Mouse (Mus musculus): ENCODE data around the gene Rgs3.

The Rgs3 gene

DNA sequence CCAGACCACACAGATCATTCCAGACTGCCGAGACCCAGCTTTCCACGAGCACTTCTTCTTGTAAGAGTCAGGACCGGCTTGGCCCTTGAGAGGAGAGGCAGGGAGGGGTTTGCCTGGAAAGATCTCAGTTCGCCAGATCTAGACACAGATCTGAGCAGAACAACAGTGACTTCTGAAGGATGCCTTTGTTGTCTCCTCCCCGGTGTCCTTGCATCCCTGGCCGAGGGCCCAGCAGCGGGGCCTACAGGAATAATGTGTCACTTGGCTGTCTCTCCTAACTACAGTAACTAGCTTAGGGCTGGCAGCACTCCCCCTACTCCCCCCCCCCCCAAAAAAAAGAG, 46.9 kb downstream of the Rgs3 start:
- DNase-seq (ENCODE audit: low read depth), result no peak

DNA sequence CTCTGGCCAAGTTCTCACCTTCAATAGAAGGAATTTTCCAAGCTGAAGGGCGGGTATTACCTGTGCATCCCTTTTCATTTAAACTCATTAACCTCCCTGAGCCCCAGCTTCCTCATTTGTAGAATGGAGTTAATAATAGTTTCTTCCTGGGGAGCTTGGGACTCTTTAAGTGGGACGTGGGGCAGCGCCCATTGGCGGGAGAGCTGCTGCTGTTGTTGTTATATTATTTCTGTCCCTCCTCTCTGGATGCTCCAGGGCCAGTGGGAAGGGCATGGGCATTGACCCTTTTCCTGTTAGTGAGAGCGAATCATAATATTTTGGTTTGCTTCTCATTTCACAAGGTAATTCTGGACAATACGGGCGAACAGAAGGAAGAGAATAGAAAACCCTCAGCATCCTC, 47.3 kb downstream of the Rgs3 start:
- DNase-seq (ENCODE audit: low read depth), result no peak

DNA sequence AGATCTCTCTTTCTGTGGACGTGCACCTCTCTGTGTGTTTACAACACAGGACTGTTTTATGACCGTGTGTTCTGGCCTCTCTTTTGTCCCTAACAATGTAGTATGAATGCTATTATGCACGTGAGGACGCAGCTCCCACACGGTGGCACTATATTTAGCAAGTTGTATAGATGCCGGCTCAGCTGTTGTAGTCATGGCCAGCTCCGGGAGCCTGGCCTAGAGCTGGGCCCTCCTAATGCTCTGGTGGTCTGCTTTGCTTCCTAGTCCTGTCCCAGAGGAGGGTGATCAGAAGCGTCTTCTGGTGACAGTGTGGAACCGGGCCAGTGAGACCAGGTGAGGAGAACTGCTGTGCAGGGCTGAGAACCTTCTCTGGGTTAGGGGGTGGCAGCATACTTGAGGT, 47.7 kb downstream of the Rgs3 start:
- peak; percentile 43 for DNase-seq (ENCODE audit: low read depth)

DNA sequence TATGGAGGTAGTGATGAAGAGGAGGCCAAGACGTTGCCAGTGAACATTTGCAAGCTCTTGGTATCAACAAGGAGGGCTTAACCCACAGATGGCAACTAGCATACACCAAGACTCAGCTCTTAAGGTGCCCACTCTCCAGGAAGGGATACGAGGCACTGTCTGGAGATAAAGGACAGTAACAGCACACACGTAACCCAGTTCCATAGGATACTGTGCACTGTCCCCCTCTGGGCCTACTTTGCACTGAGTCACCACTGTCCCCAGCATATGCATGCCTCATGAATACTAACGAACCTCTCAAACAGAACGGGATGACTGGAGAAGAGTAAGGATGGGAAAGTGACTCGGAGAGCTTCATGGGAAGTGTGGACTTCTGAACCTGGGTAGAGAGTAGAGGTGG, 48.2 kb downstream of the Rgs3 start:
- DNase-seq (ENCODE audit: low read depth), result no peak

- no peak for DNase-seq (ENCODE audit: low read depth)
Observed at GRCm38 (mm10) chr4:62609333-62609732, 49.7 kb downstream of the Rgs3 start.

GRCm38 (mm10) chr4:62610142-62610675, 50.6 kb downstream of the Rgs3 start:
- no peak for DNase-seq (ENCODE audit: low read depth)

DNA sequence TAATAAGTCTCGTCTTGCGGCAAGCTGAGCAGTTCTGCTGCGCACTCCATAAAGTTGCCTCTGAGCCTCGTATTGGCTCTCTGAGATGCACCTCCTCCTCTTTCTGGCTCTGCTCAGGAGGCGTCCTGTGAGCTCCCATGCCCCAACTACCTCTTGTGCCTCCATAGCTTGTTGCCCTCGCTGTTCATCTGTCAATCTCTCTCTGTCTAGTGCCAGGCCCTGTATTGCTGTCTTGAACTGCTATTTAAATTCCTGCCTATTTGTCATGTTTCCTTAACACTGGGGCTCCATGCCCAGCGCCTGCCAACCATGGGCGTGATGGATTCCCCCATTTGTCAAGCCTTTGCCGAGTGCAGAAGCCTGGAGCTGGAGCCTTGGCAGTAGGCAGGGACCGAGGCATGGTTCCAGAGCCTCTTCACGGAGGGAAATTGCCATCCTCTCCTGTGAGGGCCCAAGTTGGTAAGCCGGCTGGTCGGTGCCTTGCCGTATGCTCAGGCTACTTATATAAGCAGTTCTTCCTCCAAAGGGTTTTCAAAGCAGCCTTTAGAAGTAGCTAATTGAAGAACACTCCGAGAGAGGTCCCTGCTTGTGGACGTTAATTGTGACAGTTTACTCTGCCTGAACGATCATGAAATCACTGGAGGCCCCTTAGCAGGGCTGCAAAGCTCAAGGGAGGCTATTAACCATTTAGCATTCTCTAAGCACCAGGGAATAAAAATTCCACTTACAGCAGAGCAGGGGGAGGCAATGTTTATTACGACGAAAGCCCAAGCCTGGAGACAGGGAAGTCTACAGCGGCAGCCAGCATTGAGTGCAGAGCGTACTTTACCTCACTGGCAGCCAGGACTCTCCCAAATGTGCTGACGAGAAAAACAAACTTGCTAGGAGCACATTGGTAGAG, 53.2 kb downstream of the Rgs3 start:
- DNase-seq (ENCODE audit: low read depth), result no peak

- no peak for DNase-seq (ENCODE audit: low read depth)
Observed at GRCm38 (mm10) chr4:62613646-62614365, 54.2 kb downstream of the Rgs3 start.

- DNase-seq (ENCODE audit: low read depth), result no peak
Observed at GRCm38 (mm10) chr4:62617856-62618440, 58.3 kb downstream of the Rgs3 start.

DNA sequence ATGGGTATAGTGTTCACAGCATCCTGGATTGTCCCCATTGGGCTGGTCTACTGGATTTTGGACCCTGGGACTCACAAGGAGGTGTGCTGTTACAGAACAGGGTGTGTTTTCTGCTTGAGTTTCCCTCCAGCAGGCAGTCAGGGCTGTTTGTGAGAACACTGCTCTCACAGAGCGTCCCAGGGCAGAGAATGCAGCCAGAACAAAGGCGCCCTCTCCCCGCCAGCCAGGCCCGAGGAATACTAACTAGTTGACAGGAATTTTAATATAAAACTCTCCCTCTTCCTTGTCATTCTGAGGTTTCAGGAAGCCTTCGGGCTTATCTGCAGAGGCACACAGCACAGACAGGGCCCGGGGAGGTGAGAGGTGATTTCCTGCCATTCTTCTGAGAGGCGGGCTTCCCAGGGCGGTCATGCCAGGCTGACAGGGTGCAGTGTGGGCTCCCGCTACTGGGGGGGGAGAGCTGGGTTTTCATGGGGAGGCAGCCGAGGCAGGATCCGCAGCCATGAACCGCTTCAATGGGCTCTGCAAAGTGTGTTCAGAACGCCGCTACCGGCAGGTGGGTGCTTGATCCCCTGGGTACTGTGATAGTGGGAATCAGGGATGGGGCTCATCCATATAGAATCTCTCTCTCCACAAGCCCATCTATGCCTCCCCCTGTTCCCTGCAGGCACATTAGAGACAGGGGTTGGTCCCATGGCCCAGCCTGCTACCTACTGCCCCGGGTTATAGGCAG, 59.8 kb downstream of the Rgs3 start:
- peak; percentile 59 for DNase-seq (ENCODE audit: low read depth)

GRCm38 (mm10) chr4:62619965-62620244, 60.3 kb downstream of the Rgs3 start:
- DNase-seq (ENCODE audit: low read depth), result no peak

DNA sequence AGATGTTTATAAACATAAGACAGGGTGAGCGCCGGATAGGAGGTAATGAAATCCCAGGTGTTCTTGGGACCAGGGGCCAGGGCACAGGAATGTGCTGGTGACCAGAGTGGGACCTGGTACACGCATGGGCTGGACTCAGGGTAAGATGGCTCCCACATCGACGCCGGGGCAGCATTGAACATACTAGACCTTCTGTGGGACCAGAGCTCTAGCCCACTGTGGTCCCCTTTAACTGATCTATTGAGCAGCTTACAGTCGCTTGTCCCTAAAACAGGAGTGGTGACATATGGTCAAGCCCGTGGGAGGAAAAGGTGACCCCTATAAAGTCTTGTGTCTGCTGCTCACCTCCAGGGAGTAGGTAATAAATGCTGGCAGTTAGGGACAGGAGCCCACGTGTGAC, 61.5 kb downstream of the Rgs3 start:
- DNase-seq (ENCODE audit: low read depth), result no peak

DNA sequence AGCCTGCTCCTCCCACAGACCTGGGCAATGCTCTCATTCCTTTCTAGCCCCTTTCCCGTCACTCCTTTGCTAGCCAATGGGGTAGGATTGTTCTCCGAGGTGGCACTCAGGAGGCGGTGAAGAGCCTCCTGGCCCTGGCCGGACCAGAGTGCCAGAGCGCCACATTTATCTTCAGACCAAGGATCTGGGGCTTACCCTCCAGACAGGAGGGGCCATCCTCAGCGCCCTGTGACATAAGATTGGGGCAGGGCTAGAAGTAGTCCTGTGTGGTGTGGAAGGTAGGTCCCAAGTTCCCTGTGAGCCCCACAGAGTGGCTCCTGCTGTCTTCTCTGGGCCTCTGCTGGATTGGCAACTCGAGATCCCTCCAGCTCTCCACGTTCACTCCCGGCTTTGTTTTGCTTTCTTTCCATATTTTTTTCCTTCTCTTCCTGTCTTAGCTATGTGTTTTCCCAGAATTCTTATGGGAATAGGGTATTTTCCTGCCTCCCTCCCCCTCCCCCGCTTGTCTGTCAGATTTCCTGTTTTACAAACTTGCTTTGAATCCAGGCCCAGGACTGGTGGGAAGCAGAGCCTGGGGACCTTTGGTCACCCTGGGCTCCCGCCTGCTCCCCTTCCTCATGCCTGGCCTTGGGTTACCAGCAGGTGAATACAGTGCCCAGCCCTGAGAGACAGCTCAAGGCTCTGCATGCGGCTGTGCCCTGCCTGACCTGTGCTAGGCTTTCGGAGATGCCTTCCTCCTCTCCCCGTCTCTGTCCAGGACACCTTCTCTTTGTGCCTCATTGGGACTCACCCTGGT, 62.4 kb downstream of the Rgs3 start:
- DNase-seq (ENCODE audit: low read depth), result no peak

- no peak for DNase-seq (ENCODE audit: low read depth)
Observed at GRCm38 (mm10) chr4:62623251-62624015, 63.8 kb downstream of the Rgs3 start.

DNA sequence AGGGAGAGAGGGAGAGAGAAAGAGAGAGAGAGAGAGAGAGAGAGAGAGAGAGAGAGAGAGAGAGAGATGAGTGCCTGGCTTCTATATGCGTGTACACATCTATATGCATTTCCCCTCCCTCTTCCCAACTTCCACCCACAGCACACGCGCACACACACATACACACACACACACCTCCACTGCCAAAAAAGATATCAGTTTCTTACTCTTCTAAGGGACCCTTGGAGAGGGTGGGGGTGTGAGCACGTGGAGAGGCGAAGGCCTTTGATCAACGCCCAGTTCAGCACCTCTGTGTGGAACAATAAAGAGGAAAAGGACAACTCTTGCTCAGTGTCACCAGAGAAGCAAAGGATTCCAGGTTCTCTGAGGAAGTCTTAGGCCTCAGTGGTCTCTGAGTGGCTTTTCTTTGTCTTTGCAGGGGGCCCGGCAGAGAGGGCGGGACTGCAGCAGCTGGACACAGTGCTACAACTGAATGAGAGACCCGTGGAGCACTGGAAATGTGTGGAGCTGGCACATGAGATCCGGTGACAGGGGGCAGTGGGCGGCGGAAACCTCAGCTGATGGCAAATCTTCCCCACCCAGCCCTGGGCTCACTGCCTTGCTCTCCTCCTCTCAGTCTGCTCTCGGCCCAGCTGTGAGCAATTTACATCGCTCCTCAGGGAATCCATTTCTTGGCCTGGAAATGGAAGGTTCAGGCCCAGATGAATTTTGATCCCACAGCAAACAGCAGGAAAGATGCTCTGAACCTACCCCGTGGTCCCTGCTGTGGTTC, 65.2 kb downstream of the Rgs3 start:
- DNase-seq (ENCODE audit: low read depth), result no peak

DNA sequence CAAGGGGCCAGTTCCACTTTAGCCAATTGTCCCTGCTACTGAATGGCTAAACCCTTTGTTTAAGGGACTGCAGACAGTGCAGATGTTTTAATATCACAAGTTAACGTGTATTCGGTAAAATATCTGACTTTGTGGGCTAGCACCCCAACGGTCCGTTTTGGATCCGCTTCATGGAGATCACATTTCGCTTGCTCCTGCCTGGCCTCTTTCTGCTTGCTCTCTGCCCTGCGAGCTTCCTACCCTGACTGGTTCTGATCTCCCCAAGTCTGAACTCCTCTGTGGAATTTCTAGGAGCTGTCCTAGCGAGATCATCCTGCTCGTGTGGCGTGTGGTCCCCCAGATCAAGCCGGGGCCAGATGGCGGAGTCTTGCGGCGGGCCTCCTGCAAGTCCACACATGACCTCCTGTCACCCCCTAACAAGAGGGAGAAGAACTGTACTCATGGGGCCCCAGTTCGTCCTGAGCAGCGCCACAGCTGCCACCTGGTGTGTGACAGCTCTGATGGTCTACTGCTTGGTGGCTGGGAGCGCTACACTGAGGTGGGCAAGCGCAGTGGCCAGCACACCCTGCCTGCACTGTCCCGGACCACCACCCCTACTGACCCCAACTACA, 65.9 kb downstream of the Rgs3 start:
- DNase-seq (ENCODE audit: low read depth), result no peak

DNA sequence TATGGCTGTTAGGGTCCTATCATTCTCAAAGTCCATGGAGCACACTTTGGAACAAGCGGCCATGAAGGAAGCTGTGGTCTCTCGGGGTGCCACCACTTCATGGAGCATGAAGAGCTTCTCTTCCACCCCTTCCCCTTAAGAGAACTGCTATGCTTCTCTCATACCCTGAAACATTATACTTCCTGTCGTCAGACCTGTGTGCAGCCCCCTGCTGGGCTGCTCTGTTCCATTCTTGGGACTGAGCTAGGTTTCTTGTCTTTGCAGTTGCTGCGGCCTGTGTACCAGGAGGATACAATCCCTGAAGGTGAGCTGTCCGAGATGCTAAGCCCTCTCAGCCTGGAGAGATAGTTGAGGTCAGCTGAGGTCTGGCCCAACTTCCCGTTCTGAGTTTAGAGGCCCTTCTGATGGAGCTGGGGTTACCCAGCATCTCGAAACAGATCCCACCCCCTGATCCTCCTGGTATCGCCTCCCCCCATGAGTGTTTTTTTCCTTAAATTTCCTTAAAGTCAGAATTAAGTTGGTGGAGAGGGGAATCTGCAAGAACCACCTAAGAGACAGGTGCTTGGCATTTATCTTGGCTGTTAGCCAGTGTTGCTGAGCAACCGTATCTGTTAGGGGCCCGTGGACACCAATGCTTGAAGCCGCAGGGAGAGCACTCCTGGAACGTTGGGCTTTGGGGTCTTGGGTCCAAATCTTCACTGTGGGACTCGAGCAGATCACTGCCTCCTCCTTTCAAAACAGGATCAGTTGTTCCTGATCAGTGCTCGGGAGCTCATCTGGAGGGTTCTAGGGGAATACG, 66.8 kb downstream of the Rgs3 start:
- DNase-seq (ENCODE audit: low read depth), result no peak

GRCm38 (mm10) chr4:62627331-62627730, 67.7 kb downstream of the Rgs3 start:
- no peak for DNase-seq (ENCODE audit: low read depth)

- DNase-seq (ENCODE audit: low read depth), result no peak
Observed at GRCm38 (mm10) chr4:62628547-62628946, 68.9 kb downstream of the Rgs3 start.

Measured in naive thymus-derived CD4-positive, alpha-beta T cell, adult 2 months (primary cell).